22 mouse cellular contexts compared by ENCODE assay signal in the genomic region with DNA sequence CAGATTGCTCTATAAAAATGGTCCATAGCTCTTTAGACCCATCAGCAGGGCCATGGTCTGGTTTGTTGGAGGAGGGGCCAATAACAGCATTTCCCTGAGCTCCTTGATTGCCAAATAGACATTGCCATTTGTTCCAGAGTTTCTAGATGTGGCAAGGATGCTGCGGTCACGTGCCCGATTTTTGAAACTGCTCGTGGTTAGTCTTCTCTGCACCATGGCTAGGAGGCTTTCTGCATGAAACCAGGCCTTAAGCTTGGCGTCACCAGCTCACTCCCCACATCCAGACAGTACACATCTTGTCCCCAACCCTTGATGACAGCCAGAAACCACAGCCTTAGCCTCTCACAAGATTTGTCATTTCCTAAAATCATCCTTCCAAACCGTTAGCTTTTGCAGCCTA.
A peak's percentile ranks its signal among the peaks of the same experiment; 100 is the strongest.
DNase-seq lines count a peak whose midpoint lies in the region; ATAC-seq and TF ChIP-seq lines count a peak whose summit lies in the region.
"Had no signal": no experiment of that assay in that cellular context is flagged by ENCODE, and none has a peak within 500 bp of the region (broad histone marks: within the 10 kb centered on the region; RNA-seq: fewer than 3 reads in every experiment).

No protein-coding gene starts in this region.

- ATAC-seq in hematopoietic stem cell, adult 5-6 weeks (replicated peaks in 1 of 2; ENCODE audit: insufficient read depth in 1 of 2, low FRiP score in 2 of 2, low TSS enrichment in 1 of 2, low read depth in 1 of 2, poor library complexity in 2 of 2, severe bottlenecking in 2 of 2): peak; percentile 37 to 56; a peak in 2 of 4 replicates
- no peak for ATAC-seq in erythroid progenitor cell, adult 5-6 weeks (replicated peaks; ENCODE audit: low FRiP score, poor library complexity, severe bottlenecking)
- ATAC-seq: CD4-positive, CD25-positive, alpha-beta regulatory T cell, adult 4 months; forebrain, embryonic 13.5 days; forebrain, postnatal 0 days; intestine, embryonic 15.5 days had no signal

- TF ChIP-seq CTCF in layer of hippocampus, adult 2 months (conservative IDR thresholded peaks at IDR 0.05): no peak

- H3K27ac ChIP-seq in layer of hippocampus, adult 2 months: peak overlapping the region; percentile 28; the same call in 1 of the 2 replicates
- H3K27ac ChIP-seq: embryonic facial prominence, embryonic 12.5 days; forebrain, embryonic 13.5 days; heart, embryonic 15.5 days; hindbrain, embryonic 10.5 days; hindbrain, embryonic 14.5 days; intestine, embryonic 15.5 days had no signal

- no peak overlapping the region for H3K4me3 ChIP-seq in layer of hippocampus, adult 2 months
- H3K4me3 ChIP-seq: embryonic facial prominence, embryonic 12.5 days; forebrain, embryonic 13.5 days; heart, embryonic 15.5 days; hindbrain, embryonic 10.5 days; intestine, embryonic 15.5 days had no signal

- no peak for DNase-seq in layer of hippocampus, adult 2 months (ENCODE audit: low spot score in 2 of 2)
- DNase-seq in layer of hippocampus, adult 8-10 months (ENCODE audit: low spot score in 2 of 2): no peak
- peak; percentile 5 for DNase-seq in adipocyte (ENCODE audit: low spot score)
- no peak for DNase-seq in urinary bladder, postnatal 25 days (ENCODE audit: low spot score)
- DNase-seq: adrenal gland, postnatal 14 days; B cell, adult 2 months; cerebellum, adult 11-12 months; cerebellum, postnatal 10 days; embryo, embryonic 11 days; forebrain, postnatal 0 days; gastrocnemius, postnatal 14 days; heart, adult 18-20 months; heart, postnatal 14 days had no signal
